Mouse (Mus musculus) bone marrow, adult 2 months (tissue): ENCODE measurements around the gene Tcf23.

Experiments
- CTCF ChIP-seq: fragments of 200-500 bp; IDR thresholded peaks from 2 replicates; pipeline ENCODE4 v1.5.1; 2011; ENCODE audit warnings: low read length, control low read depth; ENCODE audit not compliant: control insufficient read depth, insufficient read depth
- POLR2A ChIP-seq: fragments of 200-500 bp; IDR thresholded peaks from 2 replicates; pipeline ENCODE4 v1.6.1; 2011; ENCODE audit warnings: low read depth, mild to moderate bottlenecking, control low read depth, low read length, borderline replicate concordance; ENCODE audit not compliant: control insufficient read depth

DNA sequence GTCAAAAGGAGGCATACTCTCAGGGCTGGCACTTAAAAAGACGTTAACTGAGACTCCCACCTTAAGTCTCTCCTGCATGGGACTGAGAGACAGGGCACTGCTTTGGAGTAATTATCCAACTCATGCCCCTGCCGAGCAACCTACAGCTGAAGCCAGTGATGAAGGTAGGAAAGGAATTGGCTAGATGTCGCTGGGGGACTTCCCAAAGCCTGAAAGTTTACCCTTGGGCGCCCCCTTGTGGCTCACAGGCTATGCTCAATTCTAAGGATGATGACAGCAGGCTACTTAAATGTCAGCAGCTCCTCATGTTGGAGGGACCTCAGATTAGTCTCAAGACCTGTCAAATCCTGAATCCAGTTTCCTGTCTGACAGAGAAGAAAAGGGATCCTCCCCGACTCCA lies 35.7 kb downstream of the Tcf23 start:
- peak; percentile 78 for TF ChIP-seq CTCF
- TF ChIP-seq POLR2A = no peak
